Mouse (Mus musculus): ENCODE results near the gene Tmem108. TPM values are rescaled to one million over a fixed set of nuclear protein-coding genes. Genes with fewer than 3 reads are reported as not detected.
"Not testable (repeated sequence)": the region's sequence is repeated elsewhere in the genome, so short reads cannot be mapped to it uniquely, and the experiment has no call there.

The Tmem108 gene
- total RNA-seq, 2 experiments from 2014 or later = 0.54 TPM; not detected in 1

DNA sequence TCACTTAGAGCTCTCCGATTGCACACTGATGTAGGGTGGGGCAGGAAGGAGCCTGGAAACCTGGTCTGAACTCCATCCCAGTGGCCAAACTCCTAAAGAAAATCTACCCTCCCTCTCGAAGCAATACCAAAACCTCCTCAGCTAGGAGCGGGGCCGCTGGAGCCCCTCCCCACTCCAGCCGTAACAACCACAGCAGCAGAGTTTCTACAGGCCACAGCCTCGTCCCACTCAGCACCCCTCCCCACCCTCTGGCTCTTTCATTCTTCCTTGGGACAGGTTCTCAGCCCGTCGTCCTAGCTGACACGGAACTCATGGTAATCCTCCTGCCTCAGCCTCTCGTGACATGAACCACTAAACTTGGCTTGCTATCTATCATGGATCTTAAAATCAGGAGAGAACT is 72.6 kb downstream of the Tmem108 start:
- no peak for ATAC-seq (ENCODE audit: poor library complexity, severe bottlenecking)

DNA sequence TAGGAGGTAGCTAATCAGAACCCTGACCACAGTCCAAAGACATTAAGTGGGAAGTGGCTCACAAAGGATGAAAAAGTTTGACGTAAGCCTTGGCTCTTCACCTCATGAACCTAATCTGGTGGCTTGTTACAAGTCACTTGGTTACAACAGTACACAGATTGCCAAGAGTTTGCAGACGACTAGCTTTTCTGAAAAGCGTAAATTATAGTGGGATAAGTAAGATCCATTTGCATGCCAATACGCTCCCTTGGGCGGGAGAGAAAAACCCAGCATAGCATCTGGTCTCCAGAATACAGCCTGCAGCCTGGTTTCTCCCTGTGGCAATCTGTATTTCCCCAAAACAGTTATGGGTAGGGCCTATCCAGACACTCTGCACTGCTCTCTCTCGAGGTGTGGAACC is 74.5 kb downstream of the Tmem108 start:
- no peak for ATAC-seq (ENCODE audit: poor library complexity, severe bottlenecking)

DNA sequence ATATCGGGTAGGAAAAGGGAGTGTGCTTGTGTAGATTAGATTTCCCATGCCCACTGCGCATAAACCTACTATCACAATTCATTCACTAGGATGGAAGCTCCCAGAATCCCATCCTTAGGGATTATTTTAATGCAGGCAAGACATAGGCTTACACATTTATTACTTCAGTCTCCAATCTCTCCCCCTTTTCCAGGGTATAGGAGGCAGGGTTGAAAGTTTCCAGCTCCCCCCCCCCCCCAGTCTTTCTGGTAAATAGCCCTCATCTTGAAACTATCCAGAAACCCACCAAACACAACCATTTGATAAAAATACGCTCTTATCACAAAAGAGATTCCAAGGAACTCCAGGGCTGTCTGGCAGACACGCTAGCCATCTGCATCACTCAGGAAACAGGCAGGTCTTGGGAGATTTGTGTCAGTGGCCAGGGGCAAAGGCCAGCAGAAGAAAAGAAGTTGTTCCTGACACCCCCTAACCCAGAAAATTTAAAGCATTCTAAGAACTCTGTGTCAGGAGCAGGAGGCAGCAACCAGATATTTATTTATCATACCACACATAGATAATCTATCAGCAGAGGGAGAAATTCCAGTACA is 79.8 kb downstream of the Tmem108 start:
- ATAC-seq (ENCODE audit: poor library complexity, severe bottlenecking) = no peak

DNA sequence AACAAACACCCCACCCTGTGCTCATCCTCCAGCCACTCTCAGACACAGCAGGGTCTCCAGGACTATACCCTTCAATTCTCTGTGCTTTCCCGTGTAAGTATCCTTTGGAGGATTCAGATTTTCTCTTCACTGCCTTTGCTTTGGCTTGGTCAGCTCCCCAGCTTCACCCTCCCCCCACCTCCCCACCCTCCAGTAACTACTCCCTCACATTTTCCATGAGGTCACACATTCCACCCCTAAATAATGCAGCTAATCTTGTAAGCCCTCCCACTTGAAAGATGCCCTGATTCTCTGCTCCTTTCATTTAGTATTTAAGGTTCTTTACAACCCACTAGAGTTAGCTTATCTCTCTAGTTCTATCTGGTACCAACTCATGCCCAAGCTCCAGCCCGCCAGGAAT is 82.4 kb downstream of the Tmem108 start:
- no peak for ATAC-seq (ENCODE audit: poor library complexity, severe bottlenecking)

DNA sequence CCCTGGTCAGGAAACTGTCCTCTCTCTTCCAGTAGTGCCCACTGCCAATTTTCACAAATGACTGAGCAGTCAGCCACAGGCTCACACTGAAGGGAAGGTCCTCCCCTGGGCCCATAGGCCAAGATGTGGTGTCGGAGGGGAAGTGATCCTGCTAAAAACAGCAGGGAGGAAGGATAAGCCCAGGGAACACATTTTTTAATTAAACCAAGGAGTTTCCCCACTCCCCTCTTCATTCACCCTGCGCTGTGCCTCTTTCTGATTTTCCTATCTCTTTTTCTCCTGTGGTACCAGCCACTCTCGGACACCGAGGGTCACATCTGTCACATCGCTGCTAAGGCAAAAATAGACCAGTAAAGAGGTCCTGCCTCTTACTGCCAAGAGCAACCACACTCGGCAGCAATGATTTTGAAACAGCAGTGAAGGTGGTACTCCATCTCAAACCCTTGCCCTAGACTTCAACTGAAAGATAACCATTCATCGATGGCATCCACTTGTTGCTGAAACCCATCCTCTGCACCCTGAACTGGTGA is 83.0 kb downstream of the Tmem108 start:
- no peak for ATAC-seq (ENCODE audit: poor library complexity, severe bottlenecking)

DNA sequence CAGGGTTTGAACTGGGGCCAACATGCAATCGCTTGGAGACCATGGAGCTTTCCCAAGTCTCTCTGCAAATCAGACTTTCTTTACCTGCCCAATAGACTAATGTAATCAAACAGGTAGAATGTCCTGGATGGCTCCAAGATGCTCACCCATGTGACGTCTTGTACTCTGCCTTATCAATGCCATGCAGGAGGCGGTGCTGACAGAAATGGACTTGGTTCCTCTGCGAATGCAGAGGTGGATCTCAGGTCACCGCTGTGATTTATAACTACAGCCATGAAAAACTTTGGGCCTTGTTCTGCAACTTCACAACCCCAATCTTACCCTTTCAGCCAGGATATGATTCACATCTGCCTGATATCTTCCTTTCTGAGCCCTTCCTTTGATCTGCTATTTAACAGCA is 83.8 kb downstream of the Tmem108 start:
- ATAC-seq (ENCODE audit: poor library complexity, severe bottlenecking) = no peak

DNA sequence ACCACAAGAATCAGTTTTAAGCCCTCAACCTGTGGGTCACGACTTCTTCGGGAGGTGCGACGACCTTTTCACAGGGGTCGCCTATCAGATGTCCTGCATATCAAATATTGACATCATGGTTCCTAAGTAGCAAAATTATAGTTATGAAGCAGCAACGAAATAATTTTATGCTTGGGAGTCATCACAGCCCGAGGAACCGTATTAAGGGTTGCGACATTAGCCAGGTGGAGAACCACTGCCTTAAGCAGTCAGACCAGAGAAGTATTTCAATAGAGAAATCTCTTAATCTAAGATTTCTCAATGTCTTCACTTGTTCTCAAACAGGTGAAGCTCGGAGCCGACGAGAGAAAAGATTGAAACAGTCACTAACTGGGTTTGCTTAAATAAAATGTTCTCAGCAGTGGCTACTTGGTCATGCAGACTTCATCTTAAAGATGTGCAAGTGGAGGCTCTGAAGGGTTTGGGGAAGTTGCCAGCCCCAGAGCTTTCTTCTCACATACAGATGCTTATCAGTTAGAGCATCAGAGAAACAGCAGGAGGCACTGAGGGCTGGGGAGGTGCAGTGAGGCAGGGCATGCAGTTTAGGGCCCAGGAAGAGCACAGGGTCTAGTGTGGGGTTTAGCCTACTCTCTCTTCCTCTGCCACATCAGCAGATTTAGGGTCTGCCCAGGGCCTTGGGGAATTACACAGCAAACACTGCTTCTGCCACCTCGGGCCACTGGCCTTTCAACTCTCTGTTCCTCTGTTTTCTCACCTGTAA is 85.7 kb downstream of the Tmem108 start:
- no peak for ATAC-seq (ENCODE audit: poor library complexity, severe bottlenecking)

DNA sequence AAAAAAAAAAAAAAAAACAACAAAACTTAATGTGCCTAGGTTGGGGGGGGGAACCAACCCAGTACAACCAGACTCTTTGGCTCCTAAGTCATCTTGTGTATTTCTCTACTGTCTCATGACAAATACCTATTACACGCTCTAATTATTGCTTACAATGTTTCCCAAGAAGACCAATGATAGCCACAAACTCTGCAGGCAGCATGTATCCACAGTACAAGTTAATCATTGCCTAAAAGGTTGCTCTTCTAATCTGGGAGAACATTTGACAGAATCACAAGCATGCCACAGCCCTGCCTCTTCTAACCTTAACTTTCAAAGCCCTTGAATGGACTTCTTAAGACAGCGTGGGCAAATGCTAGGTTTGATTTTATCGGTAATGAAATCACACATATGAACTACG is 88.8 kb downstream of the Tmem108 start:
- no peak for ATAC-seq (ENCODE audit: poor library complexity, severe bottlenecking)

DNA sequence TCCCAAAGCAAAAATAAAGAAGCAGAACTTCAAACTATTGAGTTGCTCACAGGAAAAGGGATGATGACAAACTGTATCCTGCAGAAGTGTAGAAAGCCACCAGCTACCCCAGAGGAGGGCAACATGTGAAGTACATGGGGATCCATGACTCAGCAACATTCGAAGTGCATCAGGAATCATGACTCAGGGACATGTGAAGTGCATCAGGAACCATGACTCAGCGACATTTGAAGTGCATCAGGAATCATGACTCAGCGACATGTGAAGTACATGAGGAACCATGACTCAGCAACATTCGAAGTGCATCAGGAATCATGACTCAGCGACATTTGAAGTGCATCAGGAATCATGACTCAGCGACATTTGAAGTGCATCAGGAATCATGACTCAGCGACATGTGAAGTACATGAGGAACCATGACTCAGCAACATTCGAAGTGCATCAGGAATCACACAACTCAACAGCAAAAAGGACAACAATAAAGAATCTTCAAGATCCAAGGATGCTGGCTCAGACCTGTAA is 91.0 kb downstream of the Tmem108 start:
- not testable (repeated sequence) for ATAC-seq (ENCODE audit: poor library complexity, severe bottlenecking)

DNA sequence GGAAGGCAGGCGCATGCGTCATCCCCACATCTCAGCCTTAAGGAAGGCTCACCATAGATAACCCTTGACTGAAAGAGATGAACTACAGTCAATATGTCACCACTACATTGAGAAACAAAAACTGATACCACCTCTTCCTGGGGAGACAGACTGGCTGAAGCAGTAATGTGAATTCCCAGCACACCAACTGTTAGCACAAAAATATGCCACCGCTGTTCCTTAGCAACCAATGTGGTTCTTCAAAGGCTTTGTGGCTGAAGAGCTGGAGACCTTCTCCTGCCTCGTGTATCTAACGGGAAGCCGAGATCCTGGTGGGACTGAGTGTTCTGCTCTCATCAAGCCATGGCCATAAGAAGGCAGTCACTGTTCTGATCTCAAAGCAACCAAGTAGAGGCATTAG is 92.8 kb downstream of the Tmem108 start:
- ATAC-seq (ENCODE audit: poor library complexity, severe bottlenecking) = no peak

DNA sequence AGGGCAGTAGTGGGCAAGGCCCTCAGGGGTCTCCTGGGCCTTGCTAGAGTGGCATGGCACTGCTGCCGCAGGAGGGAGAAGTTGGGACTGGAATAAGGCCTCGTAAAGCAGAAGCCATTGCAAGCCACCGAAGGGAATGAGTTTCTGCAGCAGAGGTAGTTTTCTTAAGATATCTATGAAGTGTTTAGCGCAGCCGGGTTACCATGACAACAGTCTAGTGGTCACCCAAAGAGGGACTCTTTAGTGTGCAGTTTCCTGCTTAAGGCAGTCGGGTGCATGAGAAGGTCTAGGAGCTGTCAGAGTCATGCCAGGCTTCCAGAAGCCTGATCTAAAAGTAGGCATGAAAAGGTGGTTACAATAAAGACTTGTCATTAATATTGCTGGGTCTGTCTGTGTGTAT is 95.8 kb downstream of the Tmem108 start:
- no peak for ATAC-seq (ENCODE audit: poor library complexity, severe bottlenecking)

DNA sequence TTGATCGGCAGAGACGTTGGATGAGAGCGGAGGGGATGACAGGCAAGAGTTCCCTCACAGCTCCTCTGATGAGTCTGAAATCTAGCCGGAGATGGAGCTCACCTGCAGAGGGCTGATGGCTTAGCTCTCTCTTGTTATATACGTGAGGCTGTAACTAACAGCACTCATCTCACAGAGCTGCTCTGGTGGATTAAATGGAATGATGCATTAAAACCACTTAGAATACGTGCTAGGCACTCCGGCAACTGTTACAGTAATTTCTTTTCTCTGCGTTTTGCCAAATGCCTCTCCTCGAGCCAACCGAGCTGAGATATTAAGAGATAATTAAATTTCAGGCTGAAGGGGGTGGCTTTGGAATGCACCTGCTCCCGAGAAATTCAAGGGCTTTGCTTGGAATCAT is 97.5 kb downstream of the Tmem108 start:
- ATAC-seq (ENCODE audit: poor library complexity, severe bottlenecking) = no peak

DNA sequence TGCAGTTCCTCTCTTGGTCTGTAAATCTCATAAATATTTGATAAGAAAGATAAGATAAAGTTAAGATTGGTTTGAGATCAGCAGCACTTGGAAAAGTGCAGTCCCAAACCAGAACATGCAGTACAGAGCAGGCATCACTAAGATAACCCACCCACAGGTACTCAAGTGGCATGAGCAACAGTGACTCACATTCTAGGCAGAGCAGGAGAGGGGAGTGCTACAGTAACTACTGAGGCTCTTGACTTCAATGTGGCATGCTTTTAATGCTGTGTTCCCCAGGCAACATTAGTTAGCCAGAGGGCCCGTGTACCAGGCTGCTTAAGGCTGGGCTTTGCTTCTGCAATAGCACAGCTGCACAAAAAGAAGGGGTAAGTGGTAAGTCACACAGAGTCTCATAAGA is 99.8 kb downstream of the Tmem108 start:
- no peak for ATAC-seq (ENCODE audit: poor library complexity, severe bottlenecking)

DNA sequence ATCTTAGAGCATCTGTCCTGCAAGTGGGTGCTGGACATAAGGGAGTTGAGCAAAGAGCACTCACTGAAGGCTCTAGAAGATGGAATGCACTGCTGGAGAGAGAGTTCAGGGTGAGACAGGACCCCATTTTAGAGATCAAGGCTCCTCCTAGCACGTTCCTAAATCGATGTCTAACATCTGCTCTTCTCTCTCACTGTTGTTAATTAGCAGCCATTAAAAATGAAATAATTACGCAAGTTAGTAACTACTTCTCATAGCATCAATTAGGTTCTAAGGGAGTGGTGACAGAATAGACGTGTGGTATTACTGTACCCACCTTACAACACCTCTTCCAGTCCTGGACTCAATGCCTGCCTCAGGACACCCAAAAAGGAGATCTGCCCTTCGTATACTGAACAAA is 103.7 kb downstream of the Tmem108 start:
- no peak for ATAC-seq (ENCODE audit: poor library complexity, severe bottlenecking)

DNA sequence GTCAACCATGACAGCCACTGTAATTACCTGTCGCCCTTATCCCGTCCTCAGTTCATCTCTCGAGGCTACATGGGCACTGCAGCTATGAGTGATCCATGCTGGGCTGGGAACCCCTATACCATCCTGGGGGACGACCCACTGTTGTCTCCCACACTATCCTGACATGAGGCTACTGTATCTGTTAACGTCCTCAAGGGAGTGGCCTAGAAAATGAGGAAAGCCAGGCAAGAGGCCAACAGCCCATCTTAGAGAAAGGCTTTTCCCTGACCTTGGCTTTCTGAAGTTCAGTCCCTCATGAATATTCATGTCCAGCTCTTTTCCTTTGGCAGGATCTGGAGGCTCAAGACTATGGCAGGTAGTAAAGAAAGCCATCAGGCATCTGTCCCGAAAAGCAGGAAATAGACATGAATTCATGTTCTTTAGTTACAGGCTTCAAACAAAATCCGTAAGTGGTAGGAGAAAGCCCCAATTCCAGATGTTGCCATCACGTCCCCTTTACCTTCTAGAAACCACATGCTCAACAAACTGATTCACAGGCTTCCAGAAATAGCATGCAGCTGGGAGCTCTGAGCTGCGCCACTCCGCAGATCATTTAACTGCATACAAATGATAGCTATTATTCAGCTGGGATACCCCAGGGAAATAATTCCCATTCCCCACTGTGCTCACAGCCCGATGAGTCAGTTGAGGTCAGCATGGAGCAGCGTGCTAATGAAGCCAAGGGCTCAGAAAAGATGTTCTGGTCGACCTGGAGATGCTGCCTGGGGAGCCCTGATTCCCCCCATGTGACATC is 104.3 kb downstream of the Tmem108 start:
- ATAC-seq (ENCODE audit: poor library complexity, severe bottlenecking) = no peak

DNA sequence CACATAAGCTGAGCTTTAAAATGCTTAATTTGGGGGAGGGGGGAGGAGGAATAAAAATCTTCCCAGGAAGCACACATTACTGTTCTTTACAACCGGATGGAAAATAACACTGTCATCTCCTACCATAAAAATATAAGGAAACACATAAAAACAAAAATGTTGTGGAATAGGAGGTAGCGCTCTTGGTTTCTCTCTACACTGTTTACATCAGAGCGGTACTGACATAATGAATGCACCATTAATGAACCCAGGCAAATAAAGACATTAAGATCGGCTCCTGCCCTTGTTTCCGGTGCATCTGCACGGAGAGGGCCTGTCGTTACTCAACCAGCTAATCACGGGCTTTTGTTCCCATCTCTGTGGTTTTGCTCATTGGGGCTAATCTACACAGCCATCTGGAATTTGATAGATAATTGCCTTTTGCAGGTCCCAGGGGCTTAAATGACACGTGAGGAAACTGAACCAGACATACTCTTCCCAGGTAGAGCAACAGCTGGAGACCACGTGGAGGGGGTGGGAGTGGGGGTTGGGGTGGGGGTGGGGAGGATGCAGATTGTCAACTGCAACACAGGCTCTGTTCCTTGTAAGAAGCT is 107.5 kb downstream of the Tmem108 start:
- no peak for ATAC-seq (ENCODE audit: poor library complexity, severe bottlenecking)

DNA sequence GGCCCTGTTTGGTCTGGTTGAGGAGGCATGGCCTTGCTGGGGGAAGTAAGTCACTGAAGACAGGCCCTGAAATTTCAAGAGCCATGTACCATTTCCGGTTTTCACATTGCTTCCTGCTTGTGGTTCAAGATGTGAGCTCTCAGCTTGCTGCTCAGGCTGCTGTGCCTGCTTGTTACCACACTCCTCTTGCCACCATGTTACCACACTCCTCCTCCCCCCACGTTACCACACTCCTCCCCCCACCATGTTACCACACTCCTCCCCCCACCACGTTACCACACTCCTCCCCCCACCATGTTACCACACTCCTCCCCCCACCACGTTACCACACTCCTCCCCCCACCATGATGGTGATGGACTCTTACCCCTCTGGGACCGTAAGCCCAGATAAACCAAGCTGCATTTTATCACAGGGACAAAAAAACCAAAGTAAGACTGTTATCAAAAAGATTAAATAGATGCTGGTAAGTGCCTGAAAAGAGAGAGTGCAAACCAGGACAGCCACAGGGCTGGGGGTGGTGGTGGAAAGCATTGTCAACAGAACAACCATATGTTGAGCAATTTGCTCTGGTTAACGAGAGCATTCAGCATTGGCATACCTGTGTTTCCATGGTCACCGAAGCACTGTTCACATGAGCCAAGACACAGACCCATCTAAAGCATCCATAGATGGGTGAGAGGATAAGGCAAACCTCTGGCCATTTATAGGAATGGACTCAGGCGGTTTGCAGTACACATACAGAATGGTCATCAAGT is 109.3 kb downstream of the Tmem108 start:
- ATAC-seq (ENCODE audit: poor library complexity, severe bottlenecking) = 0 out of 2 replicates have a peak, but pooled peaks have one; percentile 27

DNA sequence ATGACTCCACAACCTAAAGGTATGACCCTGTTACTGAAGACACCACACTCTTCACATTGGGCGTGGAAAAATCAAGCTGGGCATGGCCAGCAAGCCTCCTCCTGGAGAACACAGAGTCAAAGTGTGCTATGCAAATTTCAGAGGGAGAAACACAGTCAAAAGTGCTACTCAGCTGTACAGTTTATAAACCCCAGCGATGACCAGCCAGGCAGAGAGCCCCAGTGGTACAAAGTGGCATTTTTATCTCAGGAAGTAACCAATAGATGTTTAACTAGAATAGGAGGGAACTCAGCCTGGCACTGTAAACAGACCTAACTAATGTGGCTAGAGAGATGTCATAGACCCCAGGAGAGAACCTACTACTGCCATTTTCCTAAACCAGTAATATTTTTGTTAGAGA is 115.0 kb downstream of the Tmem108 start:
- no peak for ATAC-seq (ENCODE audit: poor library complexity, severe bottlenecking)

DNA sequence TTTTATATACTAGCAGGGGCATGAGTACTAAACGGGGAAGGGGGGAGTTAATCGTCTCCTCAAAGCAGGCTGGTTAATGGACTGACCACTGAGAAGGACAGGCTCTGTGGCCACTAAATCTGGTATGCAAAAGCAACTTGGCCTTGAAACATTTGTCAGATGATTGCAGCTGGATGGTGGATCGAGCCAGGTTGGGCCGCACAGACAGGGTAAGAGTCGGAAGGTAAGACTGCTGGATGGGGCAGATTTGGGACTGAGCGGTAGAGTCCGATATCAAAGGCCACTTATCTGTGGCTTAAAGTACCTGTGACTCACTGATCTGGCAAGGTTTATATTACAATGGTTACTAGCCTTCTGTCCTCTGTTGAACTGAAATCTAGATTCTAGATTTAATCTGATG is 115.9 kb downstream of the Tmem108 start:
- no peak for ATAC-seq (ENCODE audit: poor library complexity, severe bottlenecking)

DNA sequence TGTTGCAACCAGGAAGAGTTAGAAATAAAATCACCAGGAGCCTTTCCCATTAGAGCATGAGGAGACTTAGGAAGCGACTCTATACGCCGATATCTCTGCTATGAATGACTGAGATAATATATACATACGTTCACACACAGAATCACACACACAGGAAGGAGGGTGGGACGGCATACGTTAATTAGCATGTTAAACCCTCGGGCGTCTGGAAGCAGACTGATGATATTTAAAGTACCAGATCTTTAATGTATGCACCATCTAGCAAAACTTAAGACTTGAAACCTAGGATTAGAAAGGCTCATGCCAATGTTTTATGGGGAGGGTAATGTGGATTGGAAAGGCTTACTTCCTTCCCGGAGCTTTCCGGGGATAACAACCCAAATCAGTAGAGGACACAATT is 119.3 kb downstream of the Tmem108 start:
- ATAC-seq (ENCODE audit: poor library complexity, severe bottlenecking) = no peak

Measured in megakaryocyte, adult 5-6 weeks (primary cell).